Mouse (Mus musculus) liver, embryonic 14.5 days (tissue): ENCODE measurements around the gene Fdx1. TPM values are rescaled to one million over a fixed set of nuclear protein-coding genes. Genes with fewer than 3 reads are reported as not detected.

ENCODE experiments used
- ATAC-seq: fragments of 200-750 bp; cut with Nextera tagmentation; 2 replicates; pipeline ENCODE4 v1.8.0; 2017; ENCODE audit warnings: moderate number of reproducible peaks, mild to moderate bottlenecking, moderate library complexity; ENCODE audit not compliant: insufficient read depth
- DNase-seq, 3 experiments: peaks; one replicate each; pipeline ENCODE4 v3.0.0-alpha.2; 2012 to 2013; ENCODE audit warnings: low read depth in 3 of 3, low spot score in 3 of 3
- H3K27ac ChIP-seq: fragments of 300-500 bp; sonication (generic); 2 replicates; pipeline ENCODE4 v1.5.1; 2014; ENCODE audit warnings: moderate library complexity, mild to moderate bottlenecking, control low read depth, inconsistent platforms
- H3K27me3 ChIP-seq: fragments of 300-500 bp; sonication (generic); 2 replicates; pipeline ENCODE4 v1.6.1; 2014; ENCODE audit warnings: mild to moderate bottlenecking, low read length, moderate library complexity; ENCODE audit not compliant: control insufficient read depth, insufficient read depth
- H3K36me3 ChIP-seq: fragments of 300-500 bp; sonication (generic); replicated peaks from 2 replicates; pipeline ENCODE4 v1.6.1; 2014; ENCODE audit warnings: low read depth; ENCODE audit not compliant: control insufficient read depth, insufficient read depth
- H3K4me1 ChIP-seq, 2 experiments: fragments of 200-500 bp in 1 of 2; fragments of 300-500 bp in 1 of 2; sonication (generic) in 1 of 2; replicated peaks; 2 replicates each; pipeline ENCODE4 v1.6.1; 2012 to 2014; ENCODE audit warnings: antibody characterized with exemption in 1 of 2, inconsistent platforms in 1 of 2, low read length in 1 of 2; ENCODE audit not compliant: control insufficient read depth in 2 of 2, insufficient read depth in 2 of 2
- H3K4me2 ChIP-seq: fragments of 300-500 bp; sonication (generic); 2 replicates; pipeline ENCODE4 v1.6.1; 2014; ENCODE audit warnings: low read depth, mild to moderate bottlenecking, control low read depth, moderate library complexity
- H3K4me3 ChIP-seq, 2 experiments: fragments of 200-500 bp in 1 of 2; fragments of 300-500 bp in 1 of 2; sonication (generic) in 1 of 2; 2 replicates each; pipeline ENCODE4 v1.5.1; 2012 to 2014; ENCODE audit warnings: low read depth in 2 of 2, low read length in 2 of 2, mild to moderate bottlenecking in 2 of 2, control low read depth in 1 of 2, inconsistent platforms in 1 of 2, moderate library complexity in 1 of 2; ENCODE audit not compliant: insufficient read depth in 1 of 2
- H3K9ac ChIP-seq: fragments of 300-500 bp; sonication (generic); replicated peaks from 2 replicates; pipeline ENCODE4 v1.6.1; 2014; ENCODE audit warnings: mild to moderate bottlenecking, control low read depth, moderate library complexity
- H3K9me3 ChIP-seq: fragments of 300-500 bp; sonication (generic); 2 replicates; pipeline ENCODE4 v1.6.1; 2016; ENCODE audit warnings: low read length, mixed read lengths; ENCODE audit not compliant: control insufficient read depth
- CTCF ChIP-seq: IDR thresholded peaks from 2 replicates; pipeline ENCODE4 v1.5.1; 2016; ENCODE audit warnings: antibody characterized with exemption, low read depth, control low read depth
- EP300 ChIP-seq: IDR thresholded peaks from 2 replicates; pipeline ENCODE4 v1.6.1; 2016; ENCODE audit warnings: antibody characterized with exemption, low read depth
- WGBS: fragments of 180-500 bp; shearing (Covaris S2); extraction: QIAGEN DNeasy Blood & Tissue Kit; methylation state at CpG from one replicate; pipeline ENCODE4 v1.1.7; 2014; ENCODE audit not compliant: insufficient replicate concordance; 5-methylcytosine and 5-hydroxymethylcytosine counted together
- polyA plus RNA-seq, 2 experiments: library from polyadenylated mRNA; depleted of rRNA in 1 of 2; stranded (reverse) in 1 of 2; unstranded in 1 of 2; fragments of >200 nt; fragmentation: Nextera tagmentation in 1 of 2; extraction: Ambion mirVana in 1 of 2; gene quantifications; 2 replicates each; pipeline versions ENCODE4 v1.2.1 to v1.2.3; 2012 to 2014

The Fdx1 gene
- polyA plus RNA-seq, 2 experiments = 12.0 to 36.4 TPM

DNA sequence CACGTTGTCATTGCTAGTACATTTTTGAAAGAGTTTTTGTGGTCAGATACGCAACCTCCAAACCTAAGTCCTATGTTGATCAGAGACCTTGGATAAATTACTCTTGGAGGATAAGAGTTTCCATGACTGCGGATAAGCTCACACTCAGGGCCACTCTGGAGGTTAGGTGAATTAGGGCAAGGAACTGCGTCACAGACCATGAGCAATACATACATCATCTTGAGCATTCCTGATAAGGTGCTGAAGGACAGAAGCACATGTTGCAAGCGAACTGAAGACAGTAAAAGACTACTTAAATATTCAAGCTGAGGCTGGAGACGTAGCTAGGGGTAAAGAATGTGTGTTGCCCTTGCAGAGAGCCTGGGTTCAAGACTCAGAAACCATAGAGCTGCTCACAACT, 754 bp upstream of the Fdx1 start:
- DNase-seq (no peak), ATAC-seq (no peak)
- TF ChIP-seq EP300 (no peak), CTCF (no peak)
- Histone ChIP-seq H3K27ac (no peak overlapping the region), H3K27me3 (no peaks in the 10 kb centered on the region), H3K36me3 (no peaks in the 10 kb centered on the region), H3K9ac (no peak overlapping the region), H3K4me2 (no peak overlapping the region), H3K4me3 (no peak overlapping the region), H3K9me3 (no peaks in the 10 kb centered on the region), H3K4me1 (no peaks in the 10 kb centered on the region)
- WGBS = 59% methylated on average over 6 of the region's 6 CpGs

DNA sequence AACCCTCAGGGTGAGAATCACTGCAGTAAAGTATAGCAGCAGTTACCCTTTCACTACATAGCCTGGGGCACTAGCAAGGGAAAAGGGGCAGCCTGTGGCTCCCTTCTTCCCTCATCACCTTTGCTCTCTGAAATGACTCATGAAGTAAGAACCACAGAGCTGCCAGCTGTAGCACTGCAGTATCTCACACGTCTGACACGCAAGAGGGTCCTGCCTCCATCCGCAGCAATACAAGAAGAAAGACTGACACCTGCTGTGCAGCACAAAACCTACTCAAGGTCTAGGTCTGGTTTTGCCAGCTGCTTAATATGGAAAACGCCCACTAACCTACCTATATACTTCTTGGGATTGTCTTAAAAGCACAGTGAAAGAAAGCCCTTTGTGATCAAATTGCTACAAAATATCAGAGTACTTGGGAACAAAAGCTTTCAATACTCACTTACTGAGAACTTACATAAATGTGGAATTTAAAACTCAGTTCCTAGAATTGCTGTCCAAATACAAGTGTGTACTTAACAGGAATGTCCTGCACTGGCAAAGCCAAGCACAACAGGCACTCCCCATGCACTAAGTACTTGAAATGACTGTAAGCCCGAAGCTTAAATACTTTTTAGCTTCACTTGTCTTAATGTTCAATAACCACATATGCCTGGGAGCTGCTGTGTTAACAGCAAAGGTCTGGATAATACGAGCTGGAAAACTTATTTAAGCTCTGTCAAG, 2.0 kb downstream of the Fdx1 start:
- Histone ChIP-seq H3K9me3 (no peaks in the 10 kb centered on the region), H3K27ac (no peak overlapping the region), H3K4me2 (no peak overlapping the region), H3K4me3 (no peak overlapping the region), H3K9ac (no peak overlapping the region), H3K36me3 (no peaks in the 10 kb centered on the region), H3K27me3 (no peaks in the 10 kb centered on the region), H3K4me1 (no peaks in the 10 kb centered on the region)
- 59% methylated on average over 6 of the region's 6 CpGs for WGBS
- ATAC-seq (no peak), DNase-seq (no peak)
- no peak for TF ChIP-seq CTCF
- TF ChIP-seq EP300 = no peak

DNA sequence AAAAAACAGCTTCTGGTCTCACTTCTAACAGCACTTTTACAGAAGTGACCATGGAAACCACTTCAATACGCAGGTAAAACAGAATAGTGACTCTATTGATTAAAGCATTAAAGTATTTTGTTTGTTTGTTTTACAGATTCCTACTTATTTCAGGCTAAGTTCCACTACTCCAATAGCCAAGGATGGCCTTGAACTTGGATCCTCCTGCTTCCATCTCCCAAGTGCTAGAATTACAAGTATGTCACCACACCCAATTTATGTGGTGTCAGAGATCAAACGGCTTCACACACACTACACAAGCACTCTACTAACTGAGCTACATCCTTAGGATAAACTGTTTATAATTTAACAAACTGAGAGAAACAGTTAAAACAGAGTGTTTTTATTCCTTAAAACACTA, 3.0 kb downstream of the Fdx1 start:
- H3K4me3 ChIP-seq = no peak overlapping the region
- 73% methylated on average over 2 of the region's 2 CpGs for WGBS

DNA sequence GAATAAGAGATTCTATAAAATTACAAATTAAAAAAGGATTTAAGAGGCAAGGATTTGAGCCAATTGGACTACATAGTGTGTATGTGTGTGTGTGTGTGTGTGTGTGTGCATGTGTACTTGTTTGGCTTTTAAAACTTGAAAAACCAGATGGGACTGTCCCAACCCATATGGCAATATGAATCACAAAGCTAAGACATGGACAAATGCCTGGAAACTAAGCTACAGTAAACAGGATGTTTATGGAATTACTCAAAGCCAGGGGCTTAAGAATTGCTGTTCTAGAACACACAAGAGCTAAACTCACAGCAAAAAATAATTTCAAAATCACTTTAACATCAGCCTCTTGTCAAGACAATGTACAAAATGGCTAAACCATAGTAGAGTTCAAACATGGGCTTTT, 4.4 kb downstream of the Fdx1 start:
- H3K9me3 ChIP-seq = no peaks in the 10 kb centered on the region
- no peak for TF ChIP-seq EP300
- no peak for TF ChIP-seq CTCF
- no peak overlapping the region for H3K4me2 ChIP-seq
- H3K4me3 ChIP-seq = no peak overlapping the region
- no peak overlapping the region for H3K9ac ChIP-seq
- H3K4me1 ChIP-seq = no peaks in the 10 kb centered on the region
- H3K27me3 ChIP-seq = no peaks in the 10 kb centered on the region
- no peak overlapping the region for H3K27ac ChIP-seq
- ATAC-seq = no peak
- no peaks in the 10 kb centered on the region for H3K36me3 ChIP-seq
- DNase-seq = no peak

More for the DNA sequence above, 3.0 kb downstream of the Fdx1 start:
- Histone ChIP-seq H3K27ac (no peak overlapping the region), H3K9me3 (no peaks in the 10 kb centered on the region), H3K4me1 (no peaks in the 10 kb centered on the region), H3K36me3 (no peaks in the 10 kb centered on the region), H3K27me3 (no peaks in the 10 kb centered on the region), H3K9ac (no peak overlapping the region), H3K4me2 (no peak overlapping the region)
- no peak for ATAC-seq
- TF ChIP-seq CTCF (no peak), EP300 (no peak)
- no peak for DNase-seq

DNA sequence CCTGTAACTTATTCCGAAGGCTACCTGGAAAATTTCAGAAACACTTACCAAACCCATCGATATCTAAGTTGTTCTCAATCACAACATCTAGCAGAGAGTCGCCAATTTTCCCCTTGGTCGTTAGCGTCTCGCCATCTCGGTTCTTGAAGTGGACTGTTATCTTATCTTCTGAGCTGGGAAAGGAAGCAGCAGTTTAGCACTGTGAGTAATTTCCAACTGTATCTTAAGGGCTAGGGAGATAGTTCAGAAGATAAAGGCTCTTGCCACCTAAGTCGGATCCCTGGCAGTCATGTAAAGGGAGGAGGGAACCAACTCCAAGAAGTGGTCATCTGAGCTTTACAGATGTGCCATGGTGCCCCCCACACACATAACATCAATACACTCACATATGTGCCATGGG, 6.3 kb downstream of the Fdx1 start:
- ATAC-seq (no peak), DNase-seq (no peak)
- H3K9ac ChIP-seq = no peak overlapping the region
- H3K9me3 ChIP-seq = no peaks in the 10 kb centered on the region
- no peak overlapping the region for H3K27ac ChIP-seq
- no peaks in the 10 kb centered on the region for H3K4me1 ChIP-seq
- H3K27me3 ChIP-seq = no peaks in the 10 kb centered on the region
- H3K4me3 ChIP-seq = no peak overlapping the region
- no peak overlapping the region for H3K4me2 ChIP-seq
- WGBS = 37% methylated on average over 8 of the region's 8 CpGs
- H3K36me3 ChIP-seq = no peaks in the 10 kb centered on the region
- TF ChIP-seq CTCF (no peak), EP300 (no peak)
